Mouse (Mus musculus): ENCODE measurements at regions not wholly inside any gene's neighbourhood (a gene's known extent, or its start where the extent isn't known, plus 50 kb on each side); places are given as distances from the start of the nearest gene placed in this dataset.

GRCm38 (mm10) chr7:95688151-95689146 lies 482.6 kb upstream of the Tenm4 start:
- in situ Hi-C loops (cut with MboI, MseI): no loop called here

GRCm38 (mm10) chr7:95689161-95689833 lies 481.7 kb upstream of the Tenm4 start:
- in situ Hi-C loops (cut with MboI, MseI): no loop called here

GRCm38 (mm10) chr7:95699506-95699905 lies 471.5 kb upstream of the Tenm4 start:
- in situ Hi-C loops (cut with MboI, MseI): no loop called here

GRCm38 (mm10) chr7:95710088-95710487 lies 461.0 kb upstream of the Tenm4 start:
- in situ Hi-C loops (cut with MboI, MseI): no loop called here

GRCm38 (mm10) chr7:95720083-95720482 lies 451.0 kb upstream of the Tenm4 start:
- in situ Hi-C loops (cut with MboI, MseI): no loop called here

- in situ Hi-C loops (cut with MboI, MseI): no loop called here
These were observed 445.1 kb upstream of the Tenm4 start for GRCm38 (mm10) chr7:95725716-95726487.

GRCm38 (mm10) chr7:95733807-95734206 lies 437.2 kb upstream of the Tenm4 start:
- in situ Hi-C loops (cut with MboI, MseI): no loop called here

- in situ Hi-C loops (cut with MboI, MseI): no loop called here
These were observed 436.5 kb upstream of the Tenm4 start for GRCm38 (mm10) chr7:95734587-95734986.

- in situ Hi-C loops (cut with MboI, MseI): no loop called here
These were observed 434.3 kb upstream of the Tenm4 start for GRCm38 (mm10) chr7:95736716-95737115.

GRCm38 (mm10) chr7:95738725-95739245 lies 432.3 kb upstream of the Tenm4 start:
- in situ Hi-C loops (cut with MboI, MseI): no loop called here

- in situ Hi-C loops (cut with MboI, MseI): no loop called here
These were observed 431.3 kb upstream of the Tenm4 start for GRCm38 (mm10) chr7:95739779-95740178.

GRCm38 (mm10) chr7:95758375-95758774 lies 412.7 kb upstream of the Tenm4 start:
- in situ Hi-C loops (cut with MboI, MseI): no loop called here

- in situ Hi-C loops (cut with MboI, MseI): no loop called here
These were observed 409.9 kb upstream of the Tenm4 start for GRCm38 (mm10) chr7:95760945-95761661.

GRCm38 (mm10) chr7:95766356-95767150 lies 404.5 kb upstream of the Tenm4 start:
- in situ Hi-C loops (cut with MboI, MseI): no loop called here

- in situ Hi-C loops (cut with MboI, MseI): no loop called here
These were observed 386.5 kb upstream of the Tenm4 start for GRCm38 (mm10) chr7:95784523-95784922.

GRCm38 (mm10) chr7:95787543-95787942 lies 383.5 kb upstream of the Tenm4 start:
- in situ Hi-C loops (cut with MboI, MseI): no loop called here

- in situ Hi-C loops (cut with MboI, MseI): no loop called here
These were observed 383.1 kb upstream of the Tenm4 start for GRCm38 (mm10) chr7:95787951-95788350.

GRCm38 (mm10) chr7:95789424-95789823 lies 381.6 kb upstream of the Tenm4 start:
- in situ Hi-C loops (cut with MboI, MseI): no loop called here

GRCm38 (mm10) chr7:95799022-95799421 lies 372.0 kb upstream of the Tenm4 start:
- in situ Hi-C loops (cut with MboI, MseI): no loop called here

- in situ Hi-C loops (cut with MboI, MseI): no loop called here
These were observed 361.4 kb upstream of the Tenm4 start for GRCm38 (mm10) chr7:95809626-95810025.
